Mouse (Mus musculus) testis, adult 2 months (tissue): Measurements from ENCODE around the gene Piwil4.

ENCODE experiments used
- CTCF ChIP-seq: fragments of 200-500 bp; IDR thresholded peaks from 2 replicates; pipeline ENCODE4 v1.5.1; 2012; ENCODE audit warnings: low read depth, mild to moderate bottlenecking, inconsistent platforms, low read length, moderate library complexity; ENCODE audit not compliant: control insufficient read depth, insufficient read depth, insufficient replicate concordance
- POLR2A ChIP-seq: fragments of 200-500 bp; IDR thresholded peaks from 2 replicates; pipeline ENCODE4 v1.6.1; 2012; ENCODE audit warnings: low read depth, mild to moderate bottlenecking, inconsistent platforms, low read length, moderate library complexity; ENCODE audit not compliant: control insufficient read depth

GRCm38 (mm10) chr9:14726005-14726404 lies 14.5 kb downstream of the Piwil4 start:
- TF ChIP-seq CTCF (no peak), POLR2A (no peak)
